Mouse (Mus musculus): ENCODE measurements around the gene Pla1a.
A peak's percentile ranks its signal among the peaks of the same experiment; 100 is the strongest.

The Pla1a gene

GRCm38 (mm10) chr16:38369000-38369399 is 63.9 kb downstream of the Pla1a start:
- no peak for DNase-seq (ENCODE audit: low spot score in 2 of 2)

DNA sequence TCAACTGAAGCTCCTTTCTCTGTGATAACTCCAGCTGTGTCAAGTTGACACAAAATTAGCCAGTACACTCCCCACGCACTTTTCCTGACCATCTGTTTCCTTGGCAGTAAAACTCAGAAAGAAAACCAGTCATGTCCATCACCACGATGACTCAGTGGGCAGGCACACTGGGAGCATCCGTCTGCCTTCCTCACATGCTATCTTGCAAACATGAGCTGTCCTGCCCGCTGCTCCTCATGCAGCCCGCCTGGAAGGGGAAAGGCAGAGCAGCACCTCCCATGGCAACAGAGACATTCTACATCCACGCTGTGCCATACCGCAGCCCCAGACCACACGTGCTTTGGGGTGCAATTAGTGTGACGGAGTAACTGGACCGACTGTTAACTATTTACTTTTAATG is 64.6 kb downstream of the Pla1a start:
- DNase-seq (ENCODE audit: low spot score in 2 of 2), result peak; percentile 43 to 63

DNA sequence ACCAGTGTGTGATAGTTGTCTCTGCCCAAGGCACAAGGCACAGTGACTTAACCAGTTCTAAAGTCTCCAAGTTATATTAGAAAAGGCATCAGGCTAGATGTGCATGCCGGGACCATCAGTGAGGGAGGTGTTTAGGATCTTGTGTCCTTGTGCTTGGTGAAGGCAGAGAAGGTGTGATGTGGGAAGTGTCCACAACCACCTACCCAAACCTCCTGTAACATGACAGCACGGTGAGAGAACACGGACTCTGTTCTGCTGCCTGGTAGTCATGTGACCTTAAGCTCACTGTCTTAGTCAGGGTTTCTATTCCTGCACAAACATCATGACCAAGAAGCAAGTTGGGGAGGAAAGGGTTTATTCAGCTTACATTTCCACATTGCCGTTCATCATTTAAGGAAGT is 66.7 kb downstream of the Pla1a start:
- no peak for DNase-seq (ENCODE audit: low spot score in 2 of 2)

DNA sequence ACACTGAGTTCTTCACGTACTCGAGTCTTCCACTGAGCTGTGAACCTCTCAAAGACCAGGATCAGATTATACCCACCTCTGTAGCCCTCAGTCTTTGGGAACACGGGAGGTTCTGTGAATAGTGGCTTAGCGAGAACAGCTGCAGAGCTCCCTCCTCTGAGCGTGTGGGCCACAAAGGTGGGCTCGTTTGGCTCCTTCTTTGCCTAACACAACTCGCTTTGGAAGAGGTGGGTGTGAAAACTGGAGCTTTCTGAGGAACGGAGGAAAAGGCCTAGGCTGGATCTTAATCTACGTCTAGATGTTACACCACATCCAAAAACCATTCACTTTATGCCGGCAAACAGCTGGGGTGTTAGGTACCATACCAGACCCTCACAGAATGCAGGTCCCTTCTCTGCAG is 67.6 kb downstream of the Pla1a start:
- no peak for DNase-seq (ENCODE audit: low spot score in 2 of 2)

DNA sequence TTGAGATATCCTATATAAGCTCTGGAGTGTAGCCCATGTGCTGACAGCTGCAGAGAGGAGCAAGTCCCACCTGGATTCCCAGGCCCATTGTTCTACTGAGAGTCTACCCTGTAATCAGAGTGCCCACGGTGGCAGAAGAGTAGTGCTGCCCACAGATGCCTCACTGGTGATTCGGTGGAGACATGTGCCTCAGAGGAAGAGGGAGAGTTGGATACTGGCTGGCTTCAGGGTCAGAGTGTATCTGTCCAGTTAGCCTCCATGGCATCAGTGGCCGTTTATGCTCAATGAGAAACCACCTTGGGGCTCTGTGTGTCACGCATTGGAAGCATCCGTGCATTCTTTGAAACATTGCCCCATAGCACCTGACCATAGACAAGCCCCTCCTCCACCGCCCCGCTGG is 69.3 kb downstream of the Pla1a start:
- DNase-seq (ENCODE audit: low spot score in 2 of 2), result no peak

DNA sequence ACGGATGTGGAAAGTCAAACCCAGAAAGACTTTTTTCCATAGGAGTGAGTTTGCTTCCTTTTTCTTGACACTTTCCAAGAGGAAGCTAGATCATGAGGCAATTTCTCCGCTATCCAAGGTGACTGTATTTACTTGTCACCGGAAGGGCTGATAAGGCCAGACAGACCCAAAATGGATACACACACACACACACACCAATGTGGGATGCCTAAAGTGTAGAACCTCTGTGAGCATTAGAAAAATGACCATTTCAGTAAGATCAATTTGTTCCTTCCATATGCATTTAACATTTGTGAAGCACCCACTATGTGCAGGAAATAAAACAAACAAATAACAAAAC is 69.7 kb downstream of the Pla1a start:
- DNase-seq (ENCODE audit: low spot score in 2 of 2), result no peak

- DNase-seq (ENCODE audit: low spot score in 2 of 2), result no peak
Observed at GRCm38 (mm10) chr16:38362493-38363255, 70.3 kb downstream of the Pla1a start.

DNA sequence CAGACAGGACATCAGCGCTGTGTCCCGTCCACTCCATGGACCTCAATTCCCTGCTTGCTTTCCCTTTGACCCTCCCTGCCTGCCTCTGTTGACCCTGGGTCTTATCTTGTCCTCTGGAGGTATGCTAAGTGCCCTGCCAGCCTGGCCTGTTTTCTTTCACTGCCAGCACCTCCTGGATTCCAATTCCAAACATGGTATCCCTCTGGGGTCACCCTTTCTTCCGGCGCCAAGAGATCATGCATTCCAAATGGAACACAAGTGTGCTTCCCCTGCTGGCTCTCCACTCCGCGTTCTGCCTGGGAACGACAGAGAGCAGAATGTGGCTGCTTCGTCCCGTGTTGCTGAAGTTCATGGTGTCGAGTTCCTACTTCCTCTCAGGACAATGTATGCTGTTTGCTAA is 71.0 kb downstream of the Pla1a start, which contains the start of gene Popdc2:
TSS of gene Popdc2 (plus strand) at position 277 of the 400 bp plus-strand sequence.
- DNase-seq (ENCODE audit: low spot score in 2 of 2), result no peak

GRCm38 (mm10) chr16:38360317-38360716 is 72.6 kb downstream of the Pla1a start:
- no peak for DNase-seq (ENCODE audit: low spot score in 2 of 2)

- DNase-seq (ENCODE audit: low spot score in 2 of 2), result no peak
Observed at GRCm38 (mm10) chr16:38359857-38360256, 73.1 kb downstream of the Pla1a start.

- DNase-seq (ENCODE audit: low spot score in 2 of 2), result no peak
Observed at GRCm38 (mm10) chr16:38359241-38359640, 73.7 kb downstream of the Pla1a start.

- no peak for DNase-seq (ENCODE audit: low spot score in 2 of 2)
Observed at GRCm38 (mm10) chr16:38358256-38358812, 74.6 kb downstream of the Pla1a start.

- DNase-seq (ENCODE audit: low spot score in 2 of 2), result no peak
Observed at GRCm38 (mm10) chr16:38354185-38354913, 78.6 kb downstream of the Pla1a start.

DNA sequence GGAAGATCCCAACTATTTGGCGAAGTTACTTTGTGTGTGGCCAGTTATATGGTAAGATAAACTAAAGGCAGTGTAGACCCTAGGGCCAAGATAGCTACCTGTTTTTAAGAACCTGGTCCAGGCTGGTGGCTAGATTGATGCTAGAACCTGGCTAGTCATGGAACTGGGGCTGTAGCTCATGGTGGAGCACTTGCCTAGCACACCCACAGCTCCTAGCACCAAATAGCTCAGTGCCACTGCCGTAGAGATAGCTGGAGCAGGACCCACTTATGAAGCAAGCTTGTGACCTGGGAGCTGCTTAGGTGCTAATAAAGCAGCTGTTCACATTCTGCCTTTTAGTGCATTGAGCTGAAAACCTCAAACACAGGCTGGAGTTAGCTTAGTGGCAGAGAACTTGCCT is 79.3 kb downstream of the Pla1a start:
- no peak for DNase-seq (ENCODE audit: low spot score in 2 of 2)

GRCm38 (mm10) chr16:38352851-38353250 is 80.1 kb downstream of the Pla1a start:
- no peak for DNase-seq (ENCODE audit: low spot score in 2 of 2)

GRCm38 (mm10) chr16:38352031-38352430 is 80.9 kb downstream of the Pla1a start:
- no peak for DNase-seq (ENCODE audit: low spot score in 2 of 2)

DNA sequence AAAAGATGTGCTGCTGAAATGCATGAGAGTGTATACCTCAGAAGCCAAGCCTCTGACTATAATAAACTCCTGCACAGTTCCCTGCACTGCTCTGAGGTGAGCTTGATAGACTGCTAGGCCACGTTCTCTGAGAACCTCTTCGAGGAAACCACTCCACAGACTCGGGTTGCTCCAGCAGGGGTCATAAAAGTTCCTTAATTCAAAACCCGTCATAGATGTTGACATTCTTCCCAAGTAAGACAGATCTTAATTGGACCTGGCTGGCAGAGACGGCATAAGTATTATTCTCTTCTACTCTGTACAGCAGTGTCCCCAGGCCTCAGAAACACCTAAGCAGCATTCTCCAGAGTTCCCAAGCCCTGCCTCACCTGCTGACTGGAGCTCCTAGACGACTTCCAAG is 82.0 kb downstream of the Pla1a start:
- no peak for DNase-seq (ENCODE audit: low spot score in 2 of 2)

DNA sequence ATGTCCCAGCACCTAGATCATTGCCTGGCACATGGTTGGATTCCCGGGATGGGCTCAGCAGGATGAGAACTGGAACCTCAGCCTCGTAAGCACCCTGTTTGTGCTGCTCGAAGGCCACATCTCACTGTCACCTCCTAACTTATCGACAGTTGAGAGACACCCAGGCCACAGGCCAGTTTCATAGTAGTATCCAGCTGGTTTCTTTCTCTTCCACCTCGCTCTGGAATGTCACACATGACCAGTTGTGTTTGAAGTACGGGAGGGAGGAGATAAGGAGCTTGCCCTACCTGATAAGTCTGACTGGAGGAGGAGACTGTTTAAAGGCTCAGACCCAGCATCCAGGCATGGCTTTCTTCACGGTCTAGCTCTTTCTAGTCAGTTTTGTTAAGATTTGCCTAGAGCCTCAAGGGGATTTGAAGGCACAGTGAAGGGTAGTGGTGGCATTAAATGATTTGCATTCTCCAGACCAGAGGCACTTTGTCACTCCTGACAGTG is 82.5 kb downstream of the Pla1a start:
- DNase-seq (ENCODE audit: low spot score in 2 of 2), result no peak

- no peak for DNase-seq (ENCODE audit: low spot score in 2 of 2)
Observed at GRCm38 (mm10) chr16:38349881-38350280, 83.1 kb downstream of the Pla1a start.

DNA sequence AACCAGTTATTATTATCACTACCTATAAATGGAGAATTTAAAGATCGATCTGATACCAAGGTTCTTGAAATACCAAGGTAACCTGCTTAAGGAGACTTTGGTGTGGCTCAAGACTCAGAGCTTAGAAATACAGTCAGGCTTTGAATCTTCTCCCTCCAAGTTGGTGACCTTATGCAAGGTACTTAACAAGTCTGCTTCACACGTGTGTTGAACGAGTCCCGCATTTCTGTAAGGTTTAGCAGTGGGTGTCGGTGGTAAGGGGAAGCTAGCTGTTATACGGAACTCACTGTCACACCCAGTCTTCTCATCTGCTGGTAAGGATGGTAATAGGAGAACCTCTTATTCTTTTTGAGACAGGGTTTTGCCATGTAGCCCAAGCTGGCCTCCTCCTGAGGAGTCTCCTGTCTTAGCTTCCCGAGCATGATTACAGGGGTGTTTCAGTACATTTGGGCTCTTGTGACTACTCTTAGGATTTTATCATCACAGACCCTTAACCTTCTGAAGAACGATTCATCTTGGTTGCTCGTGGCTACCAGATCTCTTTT is 84.7 kb downstream of the Pla1a start:
- no peak for DNase-seq (ENCODE audit: low spot score in 2 of 2)

- no peak for DNase-seq (ENCODE audit: low spot score in 2 of 2)
Observed at GRCm38 (mm10) chr16:38347588-38347987, 85.4 kb downstream of the Pla1a start.

- peak; percentile 87 to 89 for DNase-seq (ENCODE audit: low spot score in 2 of 2)
Observed at GRCm38 (mm10) chr16:38346529-38347325, 86.2 kb downstream of the Pla1a start, which contains the start of the genes Cox17 and Gm21987. TSS of gene Cox17 (plus strand) at chr16:38346991. TSS of gene Gm21987 (plus strand) at chr16:38347040.
